Mouse (Mus musculus) bone marrow macrophage, adult 2 months (primary cell): ENCODE results near the gene Gm5142.

Experiments
- CTCF ChIP-seq: IDR thresholded peaks from 2 replicates; pipeline ENCODE4 v1.5.1; 2012; ENCODE audit warnings: low read depth, mild to moderate bottlenecking, low read length, moderate library complexity
- POLR2A ChIP-seq: IDR thresholded peaks from 2 replicates; pipeline ENCODE4 v1.6.1; 2012; ENCODE audit warnings: mild to moderate bottlenecking, low read depth, low read length, borderline replicate concordance

GRCm38 (mm10) chr14:59178649-59179048 lies at the start of gene Gm5142:
- TF ChIP-seq POLR2A = no peak
- TF ChIP-seq CTCF = no peak
